Mouse (Mus musculus) c-Kit-positive CD71-positive TER-119-positive erythroid progenitor cells, embryonic 14.5 days (primary cell): ENCODE data around the gene Gng8.

Experiments used
- DNase-seq: peaks from one replicate; pipeline ENCODE4 v3.0.0-alpha.2; 2013; ENCODE audit warnings: low spot score

Gene Gng8

DNA sequence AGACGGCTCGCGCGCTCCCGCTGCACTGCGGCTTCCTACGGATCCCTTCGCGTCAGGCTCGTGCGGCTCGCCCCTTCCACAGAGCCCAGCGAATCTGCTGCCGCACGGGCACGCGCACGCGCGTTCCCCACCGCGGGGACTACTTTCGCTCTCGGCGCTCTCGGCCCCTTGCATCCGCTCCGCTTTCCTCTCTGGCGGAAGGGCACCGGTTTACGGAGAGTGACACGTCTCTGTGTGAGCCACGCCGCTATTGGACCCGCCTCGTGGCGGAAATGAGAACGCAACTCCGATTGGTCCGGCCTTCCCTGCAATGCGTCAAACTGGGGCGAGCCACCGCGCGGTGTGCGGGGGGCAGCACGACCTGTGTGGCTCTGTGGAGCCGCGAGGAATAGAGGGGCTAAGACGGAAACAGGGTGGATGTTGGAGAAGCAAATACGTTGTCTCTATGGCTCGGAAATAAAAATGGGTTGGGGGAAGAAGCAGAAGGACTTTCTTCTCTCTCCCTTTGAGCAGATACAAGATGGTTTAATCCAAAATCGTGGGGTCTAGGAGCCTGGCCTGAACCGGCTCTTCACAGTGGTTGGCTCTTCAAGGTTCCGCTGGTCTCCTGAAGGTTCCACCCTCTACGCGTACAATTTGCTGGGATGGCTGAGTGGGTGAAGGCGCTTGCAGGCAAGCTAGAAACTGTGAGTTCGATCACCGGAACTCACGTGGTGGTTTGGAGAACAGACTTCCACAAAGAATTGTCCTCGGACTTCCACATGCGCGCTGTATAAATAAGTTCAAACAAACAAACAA, 32.6 kb downstream of the Gng8 start, which contains the start of gene Calm3:
Gene Calm3 (minus strand): TSS at position 78 of the 798 bp plus-strand sequence.
- peak; percentile 99 for DNase-seq

- DNase-seq = no peak
These were observed 36.8 kb downstream of the Gng8 start for GRCm38 (mm10) chr7:16928341-16928740.

DNA sequence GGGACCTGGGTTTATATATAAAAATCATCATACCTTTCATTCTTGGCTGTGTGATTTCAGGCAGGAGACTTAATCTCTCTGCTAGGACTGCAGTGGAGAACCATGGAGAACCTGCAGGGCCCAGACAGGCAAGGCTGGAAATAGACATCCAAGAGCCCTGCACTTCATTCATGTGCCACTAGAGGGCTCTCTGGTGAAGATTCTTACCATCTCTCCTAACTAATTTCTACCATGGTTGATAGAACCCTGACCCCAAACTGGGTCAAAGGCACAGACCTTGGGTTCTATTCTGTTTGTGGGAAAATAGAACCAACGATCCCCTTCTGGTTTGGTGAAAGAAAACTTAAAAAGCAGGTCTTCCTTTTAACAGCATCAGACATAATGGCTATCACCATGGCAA, 39.3 kb downstream of the Gng8 start:
- peak; percentile 67 for DNase-seq

DNA sequence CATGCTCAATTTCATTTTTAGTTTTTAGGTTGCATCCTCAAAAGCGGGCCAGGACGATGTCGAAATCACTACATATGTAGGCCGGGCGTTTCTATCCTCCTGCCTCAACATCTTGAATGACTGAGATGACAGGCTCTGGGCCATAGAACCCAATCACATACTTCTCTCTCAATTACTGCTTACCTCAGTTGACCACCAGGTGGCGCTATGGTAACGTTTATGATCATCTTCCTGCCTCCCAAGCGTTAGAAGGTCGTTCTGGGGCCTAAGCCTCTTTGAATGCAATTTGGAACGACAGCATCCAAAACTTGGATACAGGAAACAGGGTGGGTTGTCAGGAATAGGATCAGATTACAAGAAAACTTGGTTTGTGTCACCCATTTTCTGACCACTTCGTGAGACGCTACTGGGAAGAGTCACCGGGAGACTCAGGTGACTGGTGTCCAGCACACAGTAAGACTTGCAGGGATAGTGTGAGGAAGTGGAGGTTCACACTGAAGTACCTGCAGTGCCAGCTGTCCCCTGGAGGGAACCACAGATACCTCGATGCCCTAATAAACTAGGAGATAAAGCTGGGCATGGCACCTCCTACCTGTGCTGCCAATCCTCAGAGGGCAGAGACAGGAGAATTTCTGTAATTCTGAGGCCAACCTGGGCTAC, 40.5 kb downstream of the Gng8 start:
- DNase-seq = peak; percentile 86

DNA sequence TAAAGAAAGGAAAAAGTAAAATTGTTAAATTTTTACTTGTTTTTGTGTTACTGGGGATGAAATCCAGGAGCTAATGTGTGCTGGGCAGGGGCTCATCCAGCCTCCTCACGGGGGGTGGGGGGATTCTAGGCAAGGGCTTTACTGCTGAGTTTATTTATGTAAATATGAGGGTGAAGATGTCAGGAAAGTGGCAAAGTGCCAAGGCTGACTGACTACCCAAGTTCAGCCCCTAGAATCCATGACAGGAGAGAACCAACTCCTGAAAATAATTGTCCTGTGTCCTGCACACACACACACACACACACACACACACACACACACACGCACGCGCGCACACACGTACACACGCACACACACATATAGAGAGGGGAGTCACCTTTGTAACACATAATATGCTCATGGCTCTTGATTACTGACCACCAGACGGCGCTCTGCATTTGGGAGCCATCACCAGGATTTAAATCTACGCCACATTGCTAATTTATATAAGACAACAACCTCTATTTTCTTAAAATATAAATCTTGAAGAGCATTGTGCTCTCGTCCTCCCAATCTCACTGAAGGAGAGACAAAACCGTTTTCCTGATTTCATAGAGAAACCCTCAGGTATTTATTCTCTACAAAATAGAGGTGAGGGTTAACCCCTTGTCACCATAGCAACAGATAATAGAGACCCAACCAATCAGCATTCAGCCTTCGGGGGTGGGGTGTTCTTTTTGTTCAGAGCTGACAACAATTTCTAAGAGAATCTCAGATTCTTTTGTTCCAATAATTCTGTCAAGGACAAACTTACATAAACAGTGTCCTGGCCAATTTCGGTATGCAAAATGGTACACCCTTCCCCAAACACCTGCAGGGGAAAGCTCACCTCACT, 41.4 kb downstream of the Gng8 start:
- DNase-seq = no peak

GRCm38 (mm10) chr7:16937312-16937711, 45.7 kb downstream of the Gng8 start:
- DNase-seq = no peak

- no peak for DNase-seq
These were observed 46.7 kb downstream of the Gng8 start for GRCm38 (mm10) chr7:16938117-16938791.

GRCm38 (mm10) chr7:16940292-16940691, 48.7 kb downstream of the Gng8 start:
- DNase-seq = no peak

DNA sequence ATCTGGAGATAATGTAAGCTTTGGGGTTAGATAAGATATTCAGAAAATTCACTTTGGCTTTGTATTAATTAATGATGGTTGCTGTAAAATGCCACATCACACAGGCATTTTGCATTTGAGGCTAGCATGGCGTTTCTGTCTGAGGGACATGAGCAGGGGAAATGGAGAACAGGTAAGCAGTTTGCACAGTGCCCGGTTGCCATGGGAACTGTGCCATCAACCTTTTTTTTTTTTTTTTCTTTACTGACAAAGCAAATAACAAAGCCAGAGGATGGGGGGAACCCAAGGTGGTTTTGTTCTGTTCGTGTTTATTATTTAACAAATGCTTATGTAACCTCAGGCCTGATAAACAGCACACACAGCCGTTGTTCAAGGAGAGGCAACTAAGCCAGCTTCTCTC, 51.3 kb downstream of the Gng8 start:
- DNase-seq = no peak

GRCm38 (mm10) chr7:16944061-16944807, 52.6 kb downstream of the Gng8 start, which contains the start of gene Pnmal2:
TSS of gene Pnmal2 (plus strand) at chr7:16944682.
- no peak for DNase-seq

- DNase-seq = no peak
These were observed 53.3 kb downstream of the Gng8 start for GRCm38 (mm10) chr7:16944808-16945315.
